Mouse (Mus musculus) gastrocnemius, adult 2 months (tissue): ENCODE results near the gene Tdrd7. TPM values are rescaled to one million over a fixed set of nuclear protein-coding genes. Genes with fewer than 3 reads are reported as not detected.

Experiments used
- DNase-seq: peaks from one replicate; pipeline ENCODE4 v3.0.0; 2022
- H3K27ac ChIP-seq: fragments of 200-600 bp; 2 replicates; pipeline ENCODE4 v1.8.1; 2022; ENCODE audit warnings: mild to moderate bottlenecking
- H3K4me3 ChIP-seq: fragments of 200-600 bp; 2 replicates; pipeline ENCODE4 v1.8.1; 2022; ENCODE audit warnings: mild to moderate bottlenecking, moderate library complexity
- CTCF ChIP-seq: fragments of 200-600 bp; IDR thresholded peaks from 2 replicates; pipeline ENCODE4 v1.8.1; 2022; ENCODE audit warnings: antibody characterized with exemption, mild to moderate bottlenecking, moderate library complexity
- intact Hi-C: fragments of 180-260 bp; cut with DNase I; formaldehyde crosslinking; loops from one replicate; pipeline ENCODE4 v1.15.1; 2025
- total RNA-seq, 2 experiments: library from RNA; stranded (reverse); gene quantifications; 2 replicates each; pipeline ENCODE4 v1.2.3; 2021

Tdrd7 gene
- total RNA-seq, 2 experiments from 2014 or later, result 8.8 to 9.3 TPM

GRCm38 (mm10) chr4:46061259-46061962 lies 96.3 kb downstream of the Tdrd7 start:
- no peak for DNase-seq
- TF ChIP-seq CTCF, result no peak
- H3K4me3 ChIP-seq, result no peak overlapping the region
- peak overlapping the region; percentile 20; the same call in 1 of the 2 replicates for H3K27ac ChIP-seq
- intact Hi-C loops, result no loop called here

- no peak for TF ChIP-seq CTCF
- peak overlapping the region; percentile 91 for H3K27ac ChIP-seq
- no peak overlapping the region for H3K4me3 ChIP-seq
- intact Hi-C loops, result loop anchor here (2.0 kb wide), 2 partner anchors 21 to 23 kb away; no protein-coding TSS in a partner anchor
- DNase-seq, result no peak
Observed at GRCm38 (mm10) chr4:46063841-46064240, 98.7 kb downstream of the Tdrd7 start.

DNA sequence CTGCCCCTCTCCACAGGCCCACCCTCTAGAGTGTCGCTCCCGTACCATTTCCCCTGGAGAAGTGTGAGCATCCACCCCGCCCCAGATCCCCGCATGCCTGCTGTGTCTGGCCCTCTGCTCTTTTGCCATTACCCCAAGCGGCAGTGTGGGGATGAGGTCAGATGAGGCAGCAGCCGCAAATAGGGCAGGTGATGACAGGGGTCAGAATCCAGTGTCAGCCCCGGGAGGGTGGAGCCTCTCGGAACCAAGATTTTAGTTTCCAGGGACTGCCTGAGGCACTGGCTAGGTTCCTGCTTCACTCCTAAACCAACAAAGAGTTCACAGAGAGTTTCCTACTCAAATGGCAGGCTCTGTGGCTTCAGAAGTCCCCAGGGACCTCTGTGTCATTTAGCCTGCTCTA lies 99.1 kb downstream of the Tdrd7 start:
- intact Hi-C loops, result loop anchor here (2.0 kb wide), 2 partner anchors 21 to 23 kb away; no protein-coding TSS in a partner anchor
- H3K27ac ChIP-seq, result peak overlapping the region; percentile 91
- DNase-seq, result peak; percentile 85
- H3K4me3 ChIP-seq, result peak overlapping the region; percentile 20; the same call in 1 of the 2 replicates
- no peak for TF ChIP-seq CTCF

- Histone ChIP-seq H3K27ac (peak overlapping the region; percentile 91), H3K4me3 (peak overlapping the region; percentile 29)
- no peak for TF ChIP-seq CTCF
- peak; percentile 78 for DNase-seq
- intact Hi-C loops, result loop anchor here (2.0 kb wide), 2 partner anchors 20 to 24 kb away; no protein-coding TSS in a partner anchor
Observed at GRCm38 (mm10) chr4:46064961-46065360, 99.8 kb downstream of the Tdrd7 start.

- DNase-seq, result no peak
- H3K4me3 ChIP-seq, result peak overlapping the region; percentile 29
- intact Hi-C loops, result loop anchor here (2.0 kb wide), 2 partner anchors 19 to 25 kb away; no protein-coding TSS in a partner anchor
- TF ChIP-seq CTCF, result no peak
- peak overlapping the region; percentile 91 for H3K27ac ChIP-seq
Observed at GRCm38 (mm10) chr4:46065695-46066340, 100.7 kb downstream of the Tdrd7 start.

DNA sequence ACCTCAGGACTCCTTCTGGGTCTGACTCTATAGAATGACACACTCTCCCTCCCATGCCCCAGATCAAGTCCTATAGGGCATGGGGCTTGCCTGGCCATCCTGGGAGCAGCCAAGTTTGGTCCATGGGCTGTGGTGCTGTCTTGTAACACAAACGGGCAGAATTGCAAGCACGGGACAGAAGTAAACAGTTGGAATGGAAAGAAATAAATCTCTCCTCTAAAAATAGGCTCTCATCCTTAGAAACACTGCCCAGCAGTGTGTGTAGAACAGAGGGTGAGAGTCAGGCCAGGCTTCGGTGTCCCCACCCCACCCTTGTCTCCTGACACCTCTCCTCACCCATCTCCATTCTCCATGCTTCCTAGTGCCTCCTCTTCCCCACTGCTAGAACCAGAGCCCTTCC lies 102.9 kb downstream of the Tdrd7 start:
- Histone ChIP-seq H3K4me3 (no peak overlapping the region), H3K27ac (peak overlapping the region; percentile 91)
- DNase-seq, result peak; percentile 47
- no peak for TF ChIP-seq CTCF
- intact Hi-C loops, result no loop called here

DNA sequence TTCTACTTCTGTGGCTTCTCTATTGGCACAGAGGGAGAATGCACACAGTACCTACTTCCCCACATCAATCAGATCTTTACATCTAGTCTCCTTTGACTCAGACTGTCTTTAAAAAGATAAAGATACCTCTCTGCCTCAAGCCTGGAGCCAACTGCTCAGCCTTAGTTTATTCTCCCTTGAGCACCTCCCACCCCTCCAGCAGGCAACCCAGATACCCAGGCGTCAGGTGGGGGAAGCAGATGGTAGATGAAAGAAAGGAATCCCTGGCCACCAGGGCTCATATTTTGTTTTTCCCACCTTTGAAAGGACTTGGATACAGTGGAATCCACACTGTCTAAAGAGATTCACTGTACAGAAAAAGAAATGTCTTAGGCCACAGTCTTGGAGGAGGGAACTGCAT lies 103.4 kb downstream of the Tdrd7 start:
- intact Hi-C loops, result no loop called here
- DNase-seq, result no peak
- Histone ChIP-seq H3K27ac (peak overlapping the region; percentile 91), H3K4me3 (no peak overlapping the region)
- TF ChIP-seq CTCF, result no peak

- no peak for DNase-seq
- H3K4me3 ChIP-seq, result no peak overlapping the region
- no peak overlapping the region for H3K27ac ChIP-seq
- no peak for TF ChIP-seq CTCF
- intact Hi-C loops, result loop anchor here (2.0 kb wide), 1 partner anchor 37 kb away; no protein-coding TSS in a partner anchor
Observed at GRCm38 (mm10) chr4:46069851-46070482, 104.8 kb downstream of the Tdrd7 start.

DNA sequence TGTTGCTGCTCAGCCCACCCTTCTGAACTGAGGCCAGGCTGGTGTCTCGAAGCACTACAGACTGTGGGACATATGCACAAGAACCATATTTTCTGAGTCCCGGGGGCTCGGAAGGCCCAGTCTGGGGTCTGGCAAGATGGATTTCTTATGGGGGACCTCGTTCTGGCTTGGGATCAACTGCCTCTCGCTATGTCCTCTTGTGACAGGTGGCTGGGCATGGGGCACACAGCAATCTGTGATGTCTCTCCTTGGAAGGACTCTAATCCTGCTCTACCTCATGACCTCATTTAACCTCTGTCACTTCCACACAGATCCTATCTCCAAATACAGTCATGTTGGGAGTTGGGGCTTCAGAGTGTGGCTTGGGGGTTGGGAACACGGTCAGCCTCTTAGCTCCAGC lies 107.5 kb downstream of the Tdrd7 start:
- TF ChIP-seq CTCF, result no peak
- no peak overlapping the region for H3K4me3 ChIP-seq
- intact Hi-C loops, result no loop called here
- DNase-seq, result no peak
- peak overlapping the region; percentile 49 for H3K27ac ChIP-seq

DNA sequence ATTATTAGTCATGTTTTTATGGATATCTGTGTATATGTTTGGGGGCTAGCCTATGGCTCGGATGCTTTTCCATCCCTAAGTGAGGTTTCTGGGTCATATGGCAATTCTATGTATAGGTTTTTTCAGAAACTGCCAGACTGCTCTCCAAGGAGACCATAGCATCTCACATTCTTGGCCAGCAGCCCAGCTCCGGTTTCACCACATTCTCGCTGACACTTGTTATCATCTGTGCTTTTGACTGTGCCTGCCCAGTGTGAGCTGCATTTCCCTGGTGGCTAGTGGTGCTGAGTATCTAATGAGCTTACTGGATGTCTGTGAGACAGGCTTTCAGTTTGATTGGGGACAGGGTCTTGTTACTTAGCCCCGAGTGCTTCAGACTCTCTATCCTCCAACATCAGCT lies 108.6 kb downstream of the Tdrd7 start:
- DNase-seq, result peak; percentile 61
- TF ChIP-seq CTCF, result no peak
- H3K27ac ChIP-seq, result peak overlapping the region; percentile 51
- intact Hi-C loops, result no loop called here
- H3K4me3 ChIP-seq, result no peak overlapping the region

DNA sequence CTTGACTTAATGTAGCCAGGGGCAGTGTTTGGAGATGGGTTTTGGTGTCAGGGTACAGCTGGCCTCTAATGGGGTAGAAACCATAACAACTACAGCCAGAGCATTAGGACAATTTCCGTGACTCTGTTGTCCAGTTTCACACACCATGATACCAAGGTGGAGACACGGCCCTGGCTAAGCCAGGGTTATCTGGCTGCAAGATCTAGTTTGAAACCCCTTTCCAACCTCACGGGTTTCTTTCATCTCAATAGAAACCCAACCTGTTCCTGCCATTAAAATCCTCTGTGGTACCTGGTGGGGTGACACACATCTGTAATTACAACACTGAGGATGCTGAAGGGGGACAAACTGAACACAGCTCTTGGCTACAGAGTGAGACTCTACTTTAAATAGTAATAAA lies 110.5 kb downstream of the Tdrd7 start:
- intact Hi-C loops, result no loop called here
- H3K4me3 ChIP-seq, result no peak overlapping the region
- DNase-seq, result no peak
- no peak overlapping the region for H3K27ac ChIP-seq
- TF ChIP-seq CTCF, result no peak

GRCm38 (mm10) chr4:46076892-46077291 lies 111.8 kb downstream of the Tdrd7 start:
- intact Hi-C loops, result no loop called here
- H3K4me3 ChIP-seq, result no peak overlapping the region
- DNase-seq, result no peak
- TF ChIP-seq CTCF, result no peak
- H3K27ac ChIP-seq, result 0 out of 2 replicates have a peak overlapping the region, but pooled peaks have one; percentile 24

- no peak for TF ChIP-seq CTCF
- intact Hi-C loops, result no loop called here
- Histone ChIP-seq H3K27ac (no peak overlapping the region), H3K4me3 (no peak overlapping the region)
- DNase-seq, result no peak
Observed at GRCm38 (mm10) chr4:46080261-46080660, 115.1 kb downstream of the Tdrd7 start.
